Mouse (Mus musculus) heart, embryonic 15.5 days (tissue): ENCODE data around the gene Klhl3. TPM values are rescaled to one million over a fixed set of nuclear protein-coding genes. Genes with fewer than 3 reads are reported as not detected.
"Not testable (repeated sequence)": the region's sequence is repeated elsewhere in the genome, so short reads cannot be mapped to it uniquely, and the experiment has no call there.

ENCODE experiments used
- ATAC-seq: fragments of 200-750 bp; cut with Nextera tagmentation; replicated peaks from 2 replicates; pipeline ENCODE4 v1.8.0; 2017; ENCODE audit warnings: low read depth, moderate TSS enrichment; ENCODE audit not compliant: insufficient number of reproducible peaks, insufficient read depth, low FRiP score
- H3K27ac ChIP-seq: fragments of 300-500 bp; sonication (generic); 2 replicates; pipeline ENCODE4 v1.5.1; 2015; ENCODE audit warnings: mild to moderate bottlenecking, inconsistent platforms
- H3K27me3 ChIP-seq: fragments of 300-500 bp; sonication (generic); 2 replicates; pipeline ENCODE4 v1.6.1; 2015; ENCODE audit warnings: inconsistent platforms
- H3K36me3 ChIP-seq: fragments of 300-500 bp; sonication (generic); 2 replicates; pipeline ENCODE4 v1.6.1; 2015; ENCODE audit warnings: mild to moderate bottlenecking, inconsistent platforms
- H3K4me1 ChIP-seq: fragments of 300-500 bp; sonication (generic); replicated peaks from 2 replicates; pipeline ENCODE4 v1.6.1; 2015; ENCODE audit warnings: inconsistent platforms
- H3K4me2 ChIP-seq: fragments of 300-500 bp; sonication (generic); 2 replicates; pipeline ENCODE4 v1.6.1; 2015; ENCODE audit warnings: inconsistent platforms, mild to moderate bottlenecking, moderate library complexity
- H3K4me3 ChIP-seq: fragments of 300-500 bp; sonication (generic); 2 replicates; pipeline ENCODE4 v1.5.1; 2015; ENCODE audit warnings: mild to moderate bottlenecking, inconsistent platforms
- H3K9ac ChIP-seq: fragments of 300-500 bp; sonication (generic); 2 replicates; pipeline ENCODE4 v1.6.1; 2015; ENCODE audit warnings: mild to moderate bottlenecking, inconsistent platforms
- H3K9me3 ChIP-seq: fragments of 300-500 bp; sonication (generic); replicated peaks from 2 replicates; pipeline ENCODE4 v1.6.1; 2016; ENCODE audit warnings: inconsistent platforms
- WGBS: fragments of 180-500 bp; shearing (Covaris S2); methylation state at CpG from one replicate; pipeline ENCODE4 v1.1.7; 2015; ENCODE audit warnings: mixed read lengths; 5-methylcytosine and 5-hydroxymethylcytosine counted together
- polyA plus RNA-seq: library from polyadenylated mRNA; unstranded; fragments of >200 nt; fragmentation: Nextera tagmentation; extraction: Ambion mirVana; gene quantifications from 2 replicates; pipeline ENCODE4 v1.2.1, GENCODE M21; 2015

Klhl3 gene
- polyA plus RNA-seq, 1 experiment from 2014 or later, result 7.2 TPM

DNA sequence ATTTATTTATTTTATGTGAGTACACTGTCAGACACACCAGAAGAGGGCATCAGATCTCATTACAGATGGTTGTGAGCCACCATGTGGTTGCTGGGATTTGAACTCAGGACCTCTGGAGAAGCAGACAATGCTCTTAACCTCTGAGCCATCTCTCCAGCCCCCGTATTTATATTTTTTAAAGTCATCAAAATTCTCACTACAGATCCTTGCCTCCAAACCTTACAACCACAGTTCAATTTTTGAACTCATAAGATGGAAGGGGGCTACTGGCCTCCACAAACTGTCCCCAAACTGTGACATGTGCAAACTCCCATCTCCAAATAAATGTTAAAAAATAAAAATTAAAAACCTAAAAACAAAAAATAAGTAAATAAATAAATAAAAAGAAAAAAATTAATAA, 34.4 kb upstream of the Klhl3 start:
- H3K27me3 ChIP-seq, result no peaks in the 10 kb centered on the region
- H3K4me1 ChIP-seq, result peaks cover 4% of the 10 kb centered on the region
- H3K9me3 ChIP-seq, result no peaks in the 10 kb centered on the region
- no peak overlapping the region for H3K4me2 ChIP-seq
- no peak overlapping the region for H3K27ac ChIP-seq
- ATAC-seq, result no peak
- 80% methylated on average over 1 of the region's 1 CpGs for WGBS
- H3K36me3 ChIP-seq, result no peaks in the 10 kb centered on the region
- H3K4me3 ChIP-seq, result no peak overlapping the region
- no peak overlapping the region for H3K9ac ChIP-seq

GRCm38 (mm10) chr13:58146603-58147002, 33.2 kb upstream of the Klhl3 start:
- not testable (repeated sequence) for H3K4me3 ChIP-seq, H3K27me3 ChIP-seq, H3K27ac ChIP-seq, ATAC-seq, H3K4me2 ChIP-seq, H3K36me3 ChIP-seq, H3K9me3 ChIP-seq, H3K9ac ChIP-seq, H3K4me1 ChIP-seq
- WGBS, result 93% methylated on average over 8 of the region's 8 CpGs

- 40% methylated on average over 3 of the region's 3 CpGs for WGBS
- no peak for ATAC-seq
- H3K4me1 ChIP-seq, result peaks cover 8% of the 10 kb centered on the region; the same call in 1 of the 2 replicates
Observed at GRCm38 (mm10) chr13:58131692-58132091, 18.3 kb upstream of the Klhl3 start.

DNA sequence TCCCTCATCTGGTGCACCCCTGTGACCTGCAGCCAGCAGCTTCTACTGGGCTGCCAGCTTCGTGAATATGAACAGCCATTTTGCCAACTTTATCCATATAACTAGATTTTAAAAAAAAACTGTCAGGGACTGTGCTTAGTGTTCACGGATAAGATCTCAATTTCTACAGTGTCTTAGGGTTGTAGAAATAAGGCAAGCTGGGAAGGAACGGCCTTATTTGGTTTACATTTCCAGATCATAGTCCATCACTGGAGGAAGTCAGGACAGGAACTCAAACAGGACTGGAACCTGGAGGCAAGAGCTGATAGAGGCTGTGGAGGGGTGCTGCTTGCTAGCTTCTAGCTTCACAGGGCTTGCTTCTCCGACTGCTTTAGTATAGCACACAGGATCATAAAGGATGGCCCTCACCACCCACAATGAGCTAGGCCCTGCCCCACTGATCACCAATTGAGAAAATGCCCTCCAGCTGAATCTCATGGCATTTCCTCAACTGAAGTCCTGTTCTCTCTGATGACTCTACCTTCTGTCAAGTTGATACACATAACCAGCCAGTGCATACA, 16.4 kb upstream of the Klhl3 start:
- H3K9me3 ChIP-seq, result no peaks in the 10 kb centered on the region
- no peaks in the 10 kb centered on the region for H3K27me3 ChIP-seq
- peaks cover 20% of the 10 kb centered on the region for H3K4me1 ChIP-seq
- H3K9ac ChIP-seq, result peak overlapping the region; percentile 98
- no peaks in the 10 kb centered on the region for H3K36me3 ChIP-seq
- no peak for ATAC-seq
- H3K27ac ChIP-seq, result peak overlapping the region; percentile 95
- peak overlapping the region; percentile 92 for H3K4me3 ChIP-seq
- H3K4me2 ChIP-seq, result peak overlapping the region; percentile 66
- WGBS, result 28% methylated on average over 4 of the region's 4 CpGs

More at GRCm38 (mm10) chr13:58131692-58132091, 18.3 kb upstream of the Klhl3 start:
- H3K4me2 ChIP-seq, result no peak overlapping the region
- no peaks in the 10 kb centered on the region for H3K27me3 ChIP-seq
- no peak overlapping the region for H3K27ac ChIP-seq
- H3K9ac ChIP-seq, result no peak overlapping the region
- no peak overlapping the region for H3K4me3 ChIP-seq
- no peaks in the 10 kb centered on the region for H3K9me3 ChIP-seq
- no peaks in the 10 kb centered on the region for H3K36me3 ChIP-seq

DNA sequence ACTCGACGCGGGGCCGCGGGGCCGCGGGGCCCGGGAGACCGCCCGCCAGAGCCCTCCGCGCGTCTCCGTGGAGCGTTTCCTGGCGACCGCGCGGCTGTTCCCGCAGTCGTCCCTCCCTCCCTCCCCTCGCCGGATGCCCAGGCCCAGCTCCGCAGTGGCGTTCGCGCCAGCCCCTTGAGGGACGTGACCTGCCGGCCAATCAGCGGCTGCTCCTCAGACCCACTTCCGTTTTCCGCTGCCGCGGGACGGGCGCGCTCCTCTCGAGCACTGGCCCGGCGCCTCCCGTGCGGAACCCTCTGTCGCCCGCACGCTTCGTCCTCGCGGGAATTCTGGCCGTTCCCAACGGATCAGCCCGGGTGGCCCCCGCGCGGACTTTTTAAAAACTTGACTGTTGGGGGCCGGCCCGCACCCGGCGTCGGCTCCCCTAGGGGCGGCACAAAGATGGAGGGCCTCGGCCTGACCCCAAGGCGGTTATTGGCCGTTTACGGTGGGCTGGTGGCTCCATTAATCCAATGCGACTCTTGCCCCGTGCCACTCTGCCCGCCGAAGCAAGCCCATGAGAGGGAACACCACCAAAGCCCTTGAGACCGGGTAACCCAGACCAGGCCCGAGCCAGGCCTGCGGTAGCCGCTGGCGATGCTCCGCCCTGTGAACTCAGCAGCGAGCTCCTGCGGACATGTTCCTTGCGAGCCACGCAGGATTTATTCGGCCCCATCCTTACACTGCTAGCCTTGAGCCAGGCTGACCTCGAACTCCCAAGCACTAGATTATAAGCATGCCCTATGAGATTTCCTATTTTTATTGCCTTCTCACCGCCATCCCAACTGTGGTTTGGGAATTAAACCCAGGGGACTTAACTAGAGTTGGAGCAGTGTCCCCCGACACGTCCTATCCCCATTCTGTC, 15.6 kb upstream of the Klhl3 start:
- peak overlapping the region; percentile 95 for H3K27ac ChIP-seq
- peak overlapping the region; percentile 92 for H3K4me3 ChIP-seq
- H3K9ac ChIP-seq, result peak overlapping the region; percentile 98
- no peaks in the 10 kb centered on the region for H3K9me3 ChIP-seq
- H3K4me1 ChIP-seq, result peaks cover 23% of the 10 kb centered on the region
- peak overlapping the region; percentile 66 for H3K4me2 ChIP-seq
- H3K27me3 ChIP-seq, result no peaks in the 10 kb centered on the region
- WGBS, result under 1% methylated on average over 83 of the region's 83 CpGs
- no peaks in the 10 kb centered on the region for H3K36me3 ChIP-seq
- peak; percentile 96 for ATAC-seq

DNA sequence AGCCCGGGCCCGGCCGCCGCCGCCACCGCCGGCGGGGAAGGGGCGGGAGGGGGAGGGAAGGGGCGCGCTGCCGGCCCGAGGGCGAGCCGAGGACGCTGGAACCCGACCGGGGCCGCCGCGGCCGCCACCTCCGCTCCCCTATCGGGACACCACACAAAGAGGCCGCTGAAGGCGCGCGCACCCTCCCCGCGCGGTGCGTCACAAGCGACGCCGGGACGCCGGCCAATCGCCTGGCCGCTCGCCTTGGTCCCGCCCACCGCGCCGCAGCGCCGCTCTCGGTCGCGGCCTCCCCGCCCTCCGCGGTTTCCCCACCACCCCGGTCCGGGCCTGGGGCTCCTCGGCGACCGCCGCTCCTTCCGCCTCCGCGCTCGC, 15.0 kb upstream of the Klhl3 start, which contains the start of gene Hnrnpa0:
Gene Hnrnpa0 (minus strand): TSS at position 161 of the 372 bp plus-strand sequence.
- 2% methylated on average over 47 of the region's 62 CpGs for WGBS
- peaks cover 29% of the 10 kb centered on the region for H3K4me1 ChIP-seq
- ATAC-seq, result peak; percentile 93
- peak within 1 kb of the TSS; percentile 98 for H3K9ac ChIP-seq
- H3K27me3 ChIP-seq, result no peaks in the 10 kb centered on the region
- peak within 1 kb of the TSS; percentile 69 for H3K4me2 ChIP-seq
- H3K9me3 ChIP-seq, result no peaks in the 10 kb centered on the region
- H3K27ac ChIP-seq, result peak within 1 kb of the TSS; percentile 95
- no peaks in the 10 kb centered on the region for H3K36me3 ChIP-seq
- H3K4me3 ChIP-seq, result peak within 1 kb of the TSS; percentile 92

DNA sequence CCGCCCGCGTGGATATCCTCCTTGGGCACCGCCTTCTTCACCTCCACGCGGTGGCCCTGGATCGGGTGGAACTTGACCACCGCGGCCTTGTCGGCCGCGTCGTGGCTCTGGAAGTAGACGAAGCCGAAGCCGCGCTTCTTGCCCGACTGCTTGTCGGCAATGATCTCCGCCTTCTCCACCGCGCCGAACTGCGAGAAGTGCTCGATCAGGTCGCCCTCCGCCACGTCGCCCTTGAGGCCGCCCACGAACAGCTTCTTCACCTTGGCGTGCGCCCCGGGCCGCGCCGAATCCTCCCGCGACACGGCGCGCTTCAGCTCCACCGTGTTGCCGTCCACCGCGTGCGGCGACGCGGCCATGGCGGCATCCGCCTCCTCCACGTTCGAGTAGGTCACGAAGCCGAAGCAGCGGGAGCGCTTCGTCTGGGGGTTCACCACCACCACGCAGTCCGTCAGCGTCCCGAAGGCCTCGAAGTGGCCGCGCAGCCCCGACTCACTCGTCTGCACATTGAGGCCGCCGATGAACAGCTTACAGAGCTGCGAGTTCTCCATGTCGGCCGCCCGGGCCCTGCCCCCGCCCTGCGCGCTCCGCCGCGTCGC, 14.5 kb upstream of the Klhl3 start:
- H3K27me3 ChIP-seq, result no peaks in the 10 kb centered on the region
- ATAC-seq, result peak; percentile 29; the same call in 1 of the 2 replicates
- WGBS, result under 1% methylated on average over 80 of the region's 81 CpGs

DNA sequence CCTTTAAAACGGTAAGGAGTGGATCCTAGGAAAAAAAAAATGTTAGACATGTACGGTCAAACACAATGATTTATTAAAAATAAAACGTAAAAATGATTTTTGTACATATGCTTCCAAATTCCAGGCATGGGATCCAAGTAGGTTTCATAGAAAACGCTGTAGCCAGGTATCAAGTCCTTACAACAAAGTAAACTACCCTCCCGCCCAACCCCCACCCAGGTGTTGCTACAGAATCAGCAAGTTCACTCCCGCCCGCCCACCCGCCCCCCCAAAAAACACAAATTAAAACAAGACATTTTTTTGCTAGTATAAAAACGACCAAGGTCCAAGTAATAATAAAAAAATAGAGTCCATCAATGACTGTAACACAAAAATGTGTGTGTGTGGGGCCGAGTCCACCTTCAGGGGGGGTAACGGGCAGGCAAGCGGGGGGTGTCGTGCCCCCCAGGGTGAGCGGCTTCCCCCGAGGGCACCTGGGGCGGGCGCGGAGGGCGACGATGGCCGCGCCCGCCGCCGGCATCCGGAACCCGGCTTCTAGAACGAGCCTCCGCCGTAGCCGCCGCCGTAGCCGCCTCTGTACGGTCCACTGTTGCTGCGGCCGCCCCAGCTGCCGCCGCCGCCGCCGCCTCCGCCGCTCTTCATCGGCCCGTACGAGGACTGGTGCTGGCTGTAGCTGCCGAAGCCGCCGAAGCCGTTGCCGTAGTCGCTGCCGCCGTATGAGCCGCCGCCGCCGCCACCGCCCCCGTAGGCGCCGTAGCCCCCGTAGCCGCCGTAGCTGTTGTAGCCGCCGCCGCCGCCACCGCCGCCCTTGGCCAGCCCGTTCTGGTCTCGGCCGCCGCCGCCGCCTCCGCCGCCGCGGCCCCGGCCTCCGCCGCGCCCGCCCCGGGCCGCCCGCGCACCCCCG, 13.7 kb upstream of the Klhl3 start:
- no peak for ATAC-seq
- peaks cover 37% of the 10 kb centered on the region for H3K4me1 ChIP-seq
- no peaks in the 10 kb centered on the region for H3K9me3 ChIP-seq
- peak overlapping the region; percentile 95 for H3K27ac ChIP-seq
- H3K36me3 ChIP-seq, result no peaks in the 10 kb centered on the region
- H3K4me3 ChIP-seq, result peak overlapping the region; percentile 92
- under 1% methylated on average over 57 of the region's 92 CpGs for WGBS
- peak overlapping the region; percentile 98 for H3K9ac ChIP-seq
- H3K4me2 ChIP-seq, result peak overlapping the region; percentile 69
- H3K27me3 ChIP-seq, result no peaks in the 10 kb centered on the region

More for the DNA sequence above, 14.5 kb upstream of the Klhl3 start:
- Histone ChIP-seq H3K27ac (peak overlapping the region; percentile 95), H3K4me1 (peaks cover 33% of the 10 kb centered on the region), H3K36me3 (no peaks in the 10 kb centered on the region), H3K9ac (peak overlapping the region; percentile 98), H3K4me3 (peak overlapping the region; percentile 92), H3K9me3 (no peaks in the 10 kb centered on the region), H3K4me2 (peak overlapping the region; percentile 69)

GRCm38 (mm10) chr13:58126126-58126525, 12.7 kb upstream of the Klhl3 start:
- 25% methylated on average over 7 of the region's 7 CpGs for WGBS
- Histone ChIP-seq H3K27me3 (no peaks in the 10 kb centered on the region), H3K4me3 (peak overlapping the region; percentile 39), H3K27ac (no peak overlapping the region), H3K36me3 (no peaks in the 10 kb centered on the region), H3K4me1 (peaks cover 42% of the 10 kb centered on the region), H3K9ac (no peak overlapping the region), H3K4me2 (peak overlapping the region; percentile 69), H3K9me3 (no peaks in the 10 kb centered on the region)
- ATAC-seq, result no peak

DNA sequence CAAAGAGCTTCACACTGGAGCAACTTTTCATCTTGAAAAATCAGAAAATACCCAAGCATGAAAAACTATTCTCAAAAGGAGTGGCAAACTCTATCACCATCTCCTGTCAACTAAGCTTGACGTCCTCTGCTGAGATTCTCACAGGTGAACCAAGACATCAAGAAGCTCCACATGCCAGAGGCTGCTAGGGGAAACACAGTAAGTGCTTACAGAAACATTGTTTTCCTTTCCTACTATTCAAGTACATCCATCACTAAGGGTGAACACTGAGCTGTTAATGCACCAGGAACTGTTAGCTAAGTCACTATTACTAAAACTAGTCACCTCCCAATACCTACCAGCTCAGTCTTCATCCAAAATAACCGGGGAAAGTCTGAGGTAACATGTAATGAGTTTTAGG, 11.6 kb upstream of the Klhl3 start:
- ATAC-seq, result no peak
- no peak overlapping the region for H3K27ac ChIP-seq
- no peaks in the 10 kb centered on the region for H3K9me3 ChIP-seq
- no peaks in the 10 kb centered on the region for H3K27me3 ChIP-seq
- no peak overlapping the region for H3K4me3 ChIP-seq
- H3K4me2 ChIP-seq, result peak overlapping the region; percentile 69; the same call in 1 of the 2 replicates
- no peak overlapping the region for H3K9ac ChIP-seq
- WGBS, result 45% methylated on average over 2 of the region's 2 CpGs
- no peaks in the 10 kb centered on the region for H3K36me3 ChIP-seq
- peaks cover 41% of the 10 kb centered on the region for H3K4me1 ChIP-seq
